Mouse (Mus musculus) midbrain, embryonic 14.5 days (tissue): ENCODE data around the gene Nhej1. TPM values are rescaled to one million over a fixed set of nuclear protein-coding genes. Genes with fewer than 3 reads are reported as not detected.

ENCODE experiments used
- ATAC-seq: fragments of 200-750 bp; cut with Nextera tagmentation; 2 replicates; pipeline ENCODE4 v1.8.0; 2017; ENCODE audit warnings: moderate number of reproducible peaks, moderate library complexity; ENCODE audit not compliant: low FRiP score, low TSS enrichment
- DNase-seq: peaks from one replicate; pipeline ENCODE4 v3.0.0-alpha.2; 2015
- H3K27ac ChIP-seq: fragments of 300-500 bp; sonication (generic); replicated peaks from 2 replicates; pipeline ENCODE4 v1.5.1; 2014; ENCODE audit warnings: mild to moderate bottlenecking, low read depth, low read length, moderate library complexity
- H3K27me3 ChIP-seq: fragments of 300-500 bp; sonication (generic); 2 replicates; pipeline ENCODE4 v1.6.1; 2014; ENCODE audit warnings: low read length, control low read depth, mixed read lengths; ENCODE audit not compliant: control insufficient read depth, insufficient read depth
- H3K36me3 ChIP-seq: fragments of 300-500 bp; sonication (generic); 2 replicates; pipeline ENCODE4 v1.6.1; 2014; ENCODE audit warnings: low read length, control low read depth; ENCODE audit not compliant: control insufficient read depth, insufficient read depth
- H3K4me1 ChIP-seq: fragments of 300-500 bp; sonication (generic); 2 replicates; pipeline ENCODE4 v1.6.1; 2014; ENCODE audit warnings: mild to moderate bottlenecking, antibody characterized with exemption, low read length, control low read depth; ENCODE audit not compliant: control insufficient read depth, insufficient read depth
- H3K4me2 ChIP-seq: fragments of 300-500 bp; sonication (generic); 2 replicates; pipeline ENCODE4 v1.6.1; 2014; ENCODE audit warnings: mild to moderate bottlenecking, low read length, moderate library complexity
- H3K4me3 ChIP-seq: fragments of 300-500 bp; sonication (generic); replicated peaks from 2 replicates; pipeline ENCODE4 v1.5.1; 2014; ENCODE audit warnings: low read depth, low read length
- H3K9ac ChIP-seq: fragments of 300-500 bp; sonication (generic); replicated peaks from 2 replicates; pipeline ENCODE4 v1.6.1; 2014; ENCODE audit warnings: mild to moderate bottlenecking, low read length, moderate library complexity
- H3K9me3 ChIP-seq: fragments of 300-500 bp; sonication (generic); 2 replicates; pipeline ENCODE4 v1.6.1; 2016; ENCODE audit warnings: low read length, control low read depth, mixed read lengths; ENCODE audit not compliant: control insufficient read depth
- WGBS: fragments of 180-500 bp; shearing (Covaris S2); extraction: QIAGEN DNeasy Blood & Tissue Kit; methylation state at CpG from one replicate; pipeline ENCODE4 v1.1.7; 2014; 5-methylcytosine and 5-hydroxymethylcytosine counted together
- polyA plus RNA-seq: library from polyadenylated mRNA; unstranded; fragments of >200 nt; fragmentation: Nextera tagmentation; extraction: Ambion mirVana; gene quantifications from 2 replicates; pipeline ENCODE4 v1.2.1, GENCODE M21; 2014

The Nhej1 gene
- polyA plus RNA-seq, 1 experiment from 2014 or later, result 7.7 TPM

DNA sequence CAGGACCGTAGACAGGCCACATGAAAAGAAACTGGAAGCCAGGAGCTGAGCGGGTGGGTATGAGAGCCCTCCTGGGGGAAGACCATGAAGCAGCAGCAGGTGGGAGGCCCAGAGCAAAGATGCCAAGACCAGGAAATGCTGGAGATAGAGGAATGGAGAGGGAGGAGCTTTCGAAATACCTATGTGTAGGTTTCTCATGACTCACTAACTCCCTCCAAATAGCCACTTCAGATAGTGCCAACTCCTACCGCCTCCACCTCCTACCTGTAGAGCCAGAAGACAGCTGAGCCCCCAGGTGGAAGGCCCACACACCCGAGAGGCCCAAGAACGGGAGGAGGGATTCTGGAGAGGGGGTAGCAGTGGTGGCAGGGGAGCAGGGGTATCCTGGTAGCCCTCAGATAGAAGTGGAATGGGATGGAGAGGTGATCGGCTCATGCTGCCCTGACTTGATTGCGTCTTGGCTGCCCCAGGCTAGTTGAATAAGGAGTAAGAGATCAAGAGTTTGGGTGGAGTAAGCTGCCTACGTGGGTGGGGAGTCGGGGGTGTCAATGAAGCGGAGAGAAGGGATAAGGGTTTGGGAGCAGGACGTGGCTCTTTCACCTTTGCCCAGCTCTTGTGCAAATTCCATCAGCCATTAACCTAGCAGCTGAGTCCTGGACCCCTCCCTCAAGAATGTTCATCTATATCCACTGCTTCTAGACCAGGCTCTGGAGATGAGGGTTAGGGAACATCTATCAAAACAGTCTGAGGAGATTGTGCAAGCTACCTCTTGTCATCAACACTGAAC is 8.6 kb upstream of the Nhej1 start, which contains the start of gene Slc23a3:
Slc23a3 (minus strand) TSS at position 470 of the 787 bp plus-strand sequence.
- no peak within 1 kb of the TSS for H3K9ac ChIP-seq
- no peak for ATAC-seq
- no peaks in the 10 kb centered on the region for H3K4me1 ChIP-seq
- no peaks in the 10 kb centered on the region for H3K27me3 ChIP-seq
- 71% methylated on average over 12 of the region's 12 CpGs for WGBS
- no peak within 1 kb of the TSS for H3K4me3 ChIP-seq
- no peak within 1 kb of the TSS for H3K4me2 ChIP-seq
- H3K27ac ChIP-seq, result no peak within 1 kb of the TSS
- no peaks in the 10 kb centered on the region for H3K9me3 ChIP-seq
- DNase-seq, result no peak
- peaks cover 37% of the 10 kb centered on the region for H3K36me3 ChIP-seq

DNA sequence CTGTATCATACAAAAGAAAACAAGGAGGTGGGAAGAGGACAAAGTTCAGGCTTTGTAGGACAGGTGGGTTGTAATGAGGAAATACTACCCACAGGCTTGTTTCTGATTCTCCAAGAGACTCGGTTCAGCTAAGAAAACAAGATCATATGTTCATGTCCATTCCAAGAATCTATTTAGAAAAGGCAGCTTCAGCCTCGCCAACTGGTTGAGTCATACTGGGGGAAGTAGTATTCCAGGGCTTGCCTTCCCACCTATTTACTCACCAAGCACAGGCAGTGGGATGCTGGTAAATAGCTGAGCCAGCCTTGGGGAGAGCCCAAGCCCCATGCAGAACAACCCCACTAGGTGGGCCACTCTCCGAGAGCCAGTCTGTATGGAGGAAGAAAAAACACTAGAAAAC is 3.6 kb upstream of the Nhej1 start:
- H3K9me3 ChIP-seq, result no peaks in the 10 kb centered on the region
- no peaks in the 10 kb centered on the region for H3K4me1 ChIP-seq
- no peaks in the 10 kb centered on the region for H3K36me3 ChIP-seq
- H3K9ac ChIP-seq, result no peak overlapping the region
- 80% methylated on average over 3 of the region's 3 CpGs for WGBS
- H3K27me3 ChIP-seq, result no peaks in the 10 kb centered on the region
- no peak overlapping the region for H3K27ac ChIP-seq
- DNase-seq, result no peak
- no peak for ATAC-seq
- no peak overlapping the region for H3K4me3 ChIP-seq
- H3K4me2 ChIP-seq, result no peak overlapping the region

DNA sequence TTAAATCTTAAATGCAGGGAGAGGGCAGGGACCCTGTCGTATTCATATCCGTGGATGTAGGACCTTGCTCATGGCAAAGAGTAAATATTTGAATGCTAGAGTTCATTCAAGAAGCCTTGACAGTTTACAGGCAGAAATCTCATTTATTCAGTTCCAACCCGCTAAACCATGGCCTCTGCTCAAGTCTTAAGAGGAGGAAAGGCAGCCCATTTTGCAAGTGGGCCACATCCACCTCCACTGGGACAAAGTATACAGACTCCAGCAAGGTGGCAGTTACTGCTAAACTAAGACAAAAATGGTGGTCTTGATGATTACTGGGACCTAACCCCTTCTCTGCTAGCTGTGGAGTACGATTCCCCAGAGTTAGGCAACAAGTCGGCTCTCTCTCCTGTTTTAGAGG is 418 bp upstream of the Nhej1 start:
- Histone ChIP-seq H3K36me3 (no peaks in the 10 kb centered on the region), H3K27ac (peak overlapping the region; percentile 91), H3K4me3 (peak overlapping the region; percentile 58), H3K9me3 (no peaks in the 10 kb centered on the region), H3K4me1 (no peaks in the 10 kb centered on the region), H3K27me3 (no peaks in the 10 kb centered on the region), H3K4me2 (peak overlapping the region; percentile 68), H3K9ac (peak overlapping the region; percentile 58)
- WGBS, result 40% methylated on average over 5 of the region's 5 CpGs
- no peak for DNase-seq
- ATAC-seq, result no peak

DNA sequence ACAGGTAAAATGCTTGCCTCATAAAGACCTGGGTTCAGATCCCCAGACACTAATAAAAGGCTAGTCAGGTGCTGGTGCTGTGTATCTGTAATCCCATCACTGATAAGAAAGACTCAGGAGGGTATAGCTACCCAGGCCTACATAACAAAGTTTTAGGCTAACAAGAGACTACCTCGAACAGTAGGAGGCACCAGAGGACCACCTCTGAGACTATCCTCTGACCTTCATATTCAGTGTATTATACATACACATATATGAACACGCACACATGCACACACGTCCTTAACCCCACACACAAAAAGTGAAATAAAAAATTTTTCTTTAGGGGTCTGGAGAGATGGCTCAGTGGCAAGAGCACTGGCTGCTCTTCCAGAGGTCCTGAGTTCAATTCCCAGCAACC is 2.8 kb downstream of the Nhej1 start:
- no peaks in the 10 kb centered on the region for H3K4me1 ChIP-seq
- no peak overlapping the region for H3K4me2 ChIP-seq
- H3K27me3 ChIP-seq, result no peaks in the 10 kb centered on the region
- H3K9ac ChIP-seq, result no peak overlapping the region
- no peak overlapping the region for H3K4me3 ChIP-seq
- ATAC-seq (no peak), DNase-seq (no peak)
- no peak overlapping the region for H3K27ac ChIP-seq
- 84% methylated on average over 3 of the region's 3 CpGs for WGBS
- no peaks in the 10 kb centered on the region for H3K36me3 ChIP-seq
- no peaks in the 10 kb centered on the region for H3K9me3 ChIP-seq

DNA sequence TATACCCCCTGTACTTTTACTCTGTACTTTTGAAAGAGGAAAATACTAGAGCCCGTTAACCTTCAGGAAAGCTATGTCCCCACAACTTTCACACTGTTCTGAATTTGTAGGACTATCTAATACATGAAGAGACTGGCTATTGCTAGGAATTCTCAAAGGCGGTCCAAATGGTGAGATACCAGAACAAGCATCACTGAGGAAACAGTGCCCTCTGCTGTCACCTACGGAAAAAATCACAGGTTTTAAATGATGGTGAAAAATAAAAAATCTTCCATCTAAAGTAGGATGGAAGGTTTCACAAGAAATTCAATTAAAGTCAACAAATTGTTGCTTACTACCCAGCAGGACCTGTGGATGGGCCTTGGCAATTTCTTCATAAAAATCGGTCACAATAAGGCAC is 72.9 kb downstream of the Nhej1 start:
- DNase-seq (peak; percentile 80), ATAC-seq (no peak)
- no peaks in the 10 kb centered on the region for H3K36me3 ChIP-seq
- no peak overlapping the region for H3K4me3 ChIP-seq
- no peaks in the 10 kb centered on the region for H3K27me3 ChIP-seq
- 33% methylated on average over 4 of the region's 4 CpGs for WGBS
- H3K9ac ChIP-seq, result no peak overlapping the region
- H3K4me1 ChIP-seq, result no peaks in the 10 kb centered on the region
- H3K4me2 ChIP-seq, result no peak overlapping the region
- no peak overlapping the region for H3K27ac ChIP-seq
- H3K9me3 ChIP-seq, result no peaks in the 10 kb centered on the region

DNA sequence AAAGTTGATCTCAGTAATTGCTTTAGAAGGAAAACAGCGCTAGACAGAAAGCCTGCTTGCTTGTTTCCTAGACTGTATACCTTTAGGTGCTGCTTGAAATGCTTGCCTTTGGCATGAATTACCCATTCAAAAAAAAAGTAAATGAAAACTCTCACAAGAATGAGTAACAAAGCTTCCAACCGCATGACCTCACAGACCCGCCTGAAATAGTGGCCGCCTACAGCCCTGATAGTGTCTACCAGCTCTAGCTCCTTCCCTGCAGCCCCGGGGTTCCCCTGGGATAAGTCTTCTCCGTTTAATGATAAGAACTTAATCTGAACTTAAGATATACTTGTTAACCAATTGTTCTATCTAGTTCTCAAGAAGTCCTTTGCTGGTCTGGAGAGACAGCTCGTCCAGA is 73.6 kb downstream of the Nhej1 start:
- DNase-seq, result no peak
- WGBS, result 81% methylated on average over 7 of the region's 7 CpGs
- ATAC-seq, result no peak

DNA sequence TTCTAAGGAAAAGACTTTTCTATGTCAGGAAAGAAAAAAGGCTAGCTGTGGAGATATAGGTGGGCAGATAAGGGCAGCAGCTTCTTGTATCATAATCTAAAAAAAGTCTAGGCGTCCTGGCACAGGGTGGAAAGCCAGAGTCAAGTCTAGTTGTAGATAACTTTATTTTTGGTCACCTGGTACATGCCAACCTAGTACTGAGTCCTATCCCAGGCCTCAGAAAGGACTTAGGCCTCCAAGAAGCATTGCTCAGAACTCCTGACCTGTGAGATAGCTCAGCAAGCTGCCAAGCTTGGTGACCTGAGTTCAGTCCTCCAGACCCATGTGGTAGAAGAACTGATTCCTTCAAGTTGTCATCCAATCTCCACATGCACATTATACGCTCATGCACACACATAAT is 76.4 kb downstream of the Nhej1 start:
- Histone ChIP-seq H3K4me2 (no peak overlapping the region), H3K36me3 (no peaks in the 10 kb centered on the region), H3K9me3 (no peaks in the 10 kb centered on the region), H3K27ac (no peak overlapping the region), H3K27me3 (no peaks in the 10 kb centered on the region), H3K4me3 (no peak overlapping the region), H3K4me1 (no peaks in the 10 kb centered on the region), H3K9ac (no peak overlapping the region)
- WGBS, result 93% methylated on average over 2 of the region's 2 CpGs
- no peak for DNase-seq
- ATAC-seq, result no peak

More for the DNA sequence above, 73.6 kb downstream of the Nhej1 start:
- Histone ChIP-seq H3K9me3 (no peaks in the 10 kb centered on the region), H3K4me1 (no peaks in the 10 kb centered on the region), H3K4me2 (no peak overlapping the region), H3K4me3 (no peak overlapping the region), H3K36me3 (no peaks in the 10 kb centered on the region), H3K27me3 (no peaks in the 10 kb centered on the region), H3K27ac (no peak overlapping the region), H3K9ac (no peak overlapping the region)

DNA sequence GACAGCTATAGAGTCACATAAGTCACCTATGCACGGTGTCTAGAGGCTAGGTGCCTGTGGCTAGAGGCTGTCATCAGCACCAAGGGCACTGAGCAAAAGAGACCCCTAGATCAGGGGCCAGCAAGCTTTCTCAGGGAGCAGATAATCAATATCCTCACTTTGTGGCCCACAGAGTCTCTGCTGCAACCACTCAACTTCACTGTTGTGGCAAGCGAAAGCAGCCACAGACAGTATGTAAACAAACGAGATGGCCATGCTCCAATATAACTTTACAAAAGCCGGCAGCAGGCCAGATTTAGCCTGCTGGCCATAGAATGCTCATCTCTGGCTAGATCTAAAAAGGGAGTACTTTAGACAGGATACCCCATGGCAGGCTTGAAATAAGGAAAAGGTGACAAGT is 77.0 kb downstream of the Nhej1 start:
- H3K9ac ChIP-seq, result no peak overlapping the region
- H3K4me2 ChIP-seq, result no peak overlapping the region
- no peak for ATAC-seq
- no peak overlapping the region for H3K4me3 ChIP-seq
- no peaks in the 10 kb centered on the region for H3K27me3 ChIP-seq
- no peak for DNase-seq
- H3K9me3 ChIP-seq, result no peaks in the 10 kb centered on the region
- no peaks in the 10 kb centered on the region for H3K4me1 ChIP-seq
- H3K36me3 ChIP-seq, result no peaks in the 10 kb centered on the region
- no peak overlapping the region for H3K27ac ChIP-seq
- 91% methylated on average over 4 of the region's 4 CpGs for WGBS

DNA sequence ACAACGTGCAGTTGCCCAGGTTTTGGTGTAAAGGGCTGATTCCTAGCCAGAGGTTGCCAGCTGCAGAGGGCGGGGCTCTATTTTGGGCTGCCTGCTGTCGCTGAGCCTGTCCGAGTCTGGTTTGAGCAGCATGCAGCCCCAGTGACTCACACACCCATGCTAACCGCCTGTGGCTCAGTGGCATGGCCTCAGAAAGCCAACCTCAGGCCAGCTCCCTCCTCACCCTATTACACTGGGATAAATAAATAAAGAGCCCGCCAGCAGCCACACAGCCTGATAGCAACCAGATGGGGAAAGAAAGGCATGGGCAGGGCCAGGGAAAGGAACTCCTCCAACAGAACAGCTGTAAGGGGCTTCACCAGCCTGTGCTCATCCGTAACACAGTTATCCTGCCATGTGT is 84.6 kb downstream of the Nhej1 start:
- Histone ChIP-seq H3K4me3 (no peak overlapping the region), H3K4me2 (no peak overlapping the region), H3K4me1 (no peaks in the 10 kb centered on the region), H3K36me3 (no peaks in the 10 kb centered on the region), H3K27ac (no peak overlapping the region), H3K9me3 (no peaks in the 10 kb centered on the region), H3K9ac (no peak overlapping the region), H3K27me3 (no peaks in the 10 kb centered on the region)
- DNase-seq (no peak), ATAC-seq (no peak)
- 55% methylated on average over 7 of the region's 7 CpGs for WGBS
